Mouse (Mus musculus): ENCODE measurements at regions not wholly inside any gene's neighbourhood (a gene's known extent, or its start where the extent isn't known, plus 50 kb on each side); places are given as distances from the start of the nearest gene placed in this dataset.

DNA sequence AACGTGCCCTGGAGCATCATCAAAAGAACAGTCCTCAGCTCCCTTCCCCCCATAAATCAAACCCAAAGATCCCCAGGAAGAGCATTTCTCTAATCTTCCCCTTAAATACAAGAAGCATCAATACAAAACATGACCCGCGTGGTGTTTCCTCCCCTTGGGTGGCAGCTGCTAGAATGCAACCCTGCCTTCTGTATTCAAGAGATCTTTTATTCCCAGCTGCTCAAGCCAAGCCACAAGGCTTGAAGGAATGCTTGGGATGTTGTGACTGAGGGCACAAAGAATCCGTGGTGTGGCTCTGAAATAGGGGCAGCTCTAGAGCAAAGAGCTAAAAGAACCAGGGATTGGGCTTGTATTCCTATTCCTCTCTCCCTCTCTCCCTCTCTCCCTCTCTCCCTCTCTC is 163.6 kb downstream of the Tmx1 start:
- Histone ChIP-seq H3K9me3 (0 out of 2 replicates have a peak, but pooled peaks cover 3% of the 10 kb centered on the region), H3K4me2 (replicated peaks) (no peak overlapping the region), H3K36me3 (no peaks in the 10 kb centered on the region), H3K27ac (no peak overlapping the region), H3K27me3 (replicated peaks) (no peaks in the 10 kb centered on the region), H3K4me3 (no peak overlapping the region), H3K9ac (no peak overlapping the region), H3K4me1 (0 out of 2 replicates have a peak, but pooled peaks cover 4% of the 10 kb centered on the region)
- WGBS = 36% methylated on average over 4 of the region's 4 CpGs
- no peak for ATAC-seq (ENCODE audit: low FRiP score, low read depth)

DNA sequence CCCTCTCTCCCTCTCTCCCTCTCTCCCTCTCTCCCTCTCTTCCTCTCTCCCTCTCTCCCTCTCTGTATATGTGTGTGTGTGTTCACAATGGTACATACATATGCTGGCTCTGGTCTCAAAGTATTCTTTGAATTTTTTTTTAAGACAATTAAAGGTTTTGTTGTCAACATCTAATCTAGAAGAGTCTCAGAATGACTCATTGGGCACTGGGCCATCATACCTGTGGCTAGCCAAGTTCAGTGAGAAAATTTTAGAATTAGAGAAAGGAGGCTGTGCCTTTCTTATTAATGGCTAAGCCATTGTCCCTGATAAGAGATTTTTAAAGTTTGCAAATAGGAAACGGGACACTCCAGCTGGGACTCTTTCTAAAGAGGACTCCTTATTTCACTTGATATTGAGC is 164.1 kb downstream of the Tmx1 start:
- 90% methylated on average over 1 of the region's 1 CpGs for WGBS
- no peaks in the 10 kb centered on the region for H3K27me3 ChIP-seq (replicated peaks)
- 0 out of 2 replicates have a peak, but pooled peaks cover 3% of the 10 kb centered on the region for H3K9me3 ChIP-seq
- no peak overlapping the region for H3K4me3 ChIP-seq
- H3K27ac ChIP-seq = no peak overlapping the region
- H3K9ac ChIP-seq = no peak overlapping the region
- H3K4me1 ChIP-seq = 0 out of 2 replicates have a peak, but pooled peaks cover 4% of the 10 kb centered on the region
- no peak overlapping the region for H3K4me2 ChIP-seq (replicated peaks)
- no peak for ATAC-seq (ENCODE audit: low FRiP score, low read depth)
- no peaks in the 10 kb centered on the region for H3K36me3 ChIP-seq

DNA sequence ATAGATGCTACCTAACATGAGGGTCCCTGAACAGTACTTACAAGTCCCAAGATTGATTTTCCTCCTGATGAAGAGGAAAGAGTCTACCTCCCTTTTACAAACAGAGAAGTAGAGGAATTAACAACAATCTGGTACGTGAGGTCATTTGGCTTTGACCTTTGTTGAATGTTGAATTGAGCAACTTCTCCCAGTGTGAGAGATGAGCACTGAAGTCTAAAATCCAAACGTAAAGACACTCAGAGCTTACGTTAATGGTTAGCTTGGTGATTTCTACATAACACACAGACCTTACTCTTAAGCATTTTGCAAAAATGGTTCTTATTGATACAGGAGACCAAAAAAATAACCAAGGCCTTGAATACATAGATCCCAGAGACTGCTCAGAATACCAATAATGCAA is 165.1 kb downstream of the Tmx1 start:
- no peak for ATAC-seq (ENCODE audit: low FRiP score, low read depth)
- Histone ChIP-seq H3K27me3 (replicated peaks) (no peaks in the 10 kb centered on the region), H3K4me1 (0 out of 2 replicates have a peak, but pooled peaks cover 4% of the 10 kb centered on the region), H3K27ac (no peak overlapping the region), H3K4me3 (no peak overlapping the region), H3K36me3 (no peaks in the 10 kb centered on the region), H3K4me2 (replicated peaks) (no peak overlapping the region), H3K9me3 (0 out of 2 replicates have a peak, but pooled peaks cover 3% of the 10 kb centered on the region), H3K9ac (no peak overlapping the region)
- WGBS = 82% methylated on average over 3 of the region's 3 CpGs

DNA sequence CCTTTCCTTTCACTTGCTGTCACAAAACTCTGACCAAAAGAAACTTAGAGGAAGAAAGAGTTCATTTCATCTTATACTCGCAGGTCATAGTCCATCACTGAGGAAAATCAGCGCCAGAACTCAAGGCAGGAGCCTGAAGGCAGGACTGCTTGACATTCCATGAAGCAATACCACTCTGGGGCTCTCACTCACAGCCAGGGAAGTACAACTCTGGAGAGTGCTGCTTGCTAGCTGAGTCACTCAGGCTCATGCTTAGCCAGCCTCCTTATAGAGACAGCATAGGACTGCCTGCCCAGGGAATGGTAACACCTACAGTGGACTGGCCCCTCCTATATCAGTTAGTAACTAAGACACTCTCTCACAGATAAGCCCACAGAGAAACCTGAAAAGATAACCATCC is 166.5 kb downstream of the Tmx1 start:
- Histone ChIP-seq H3K4me1 (0 out of 2 replicates have a peak, but pooled peaks cover 4% of the 10 kb centered on the region), H3K4me3 (no peak overlapping the region), H3K27ac (no peak overlapping the region), H3K36me3 (no peaks in the 10 kb centered on the region), H3K27me3 (replicated peaks) (no peaks in the 10 kb centered on the region), H3K9ac (no peak overlapping the region), H3K9me3 (0 out of 2 replicates have a peak, but pooled peaks cover 3% of the 10 kb centered on the region), H3K4me2 (replicated peaks) (no peak overlapping the region)
- WGBS = 91% methylated on average over 2 of the region's 2 CpGs
- ATAC-seq (ENCODE audit: low FRiP score, low read depth) = no peak

DNA sequence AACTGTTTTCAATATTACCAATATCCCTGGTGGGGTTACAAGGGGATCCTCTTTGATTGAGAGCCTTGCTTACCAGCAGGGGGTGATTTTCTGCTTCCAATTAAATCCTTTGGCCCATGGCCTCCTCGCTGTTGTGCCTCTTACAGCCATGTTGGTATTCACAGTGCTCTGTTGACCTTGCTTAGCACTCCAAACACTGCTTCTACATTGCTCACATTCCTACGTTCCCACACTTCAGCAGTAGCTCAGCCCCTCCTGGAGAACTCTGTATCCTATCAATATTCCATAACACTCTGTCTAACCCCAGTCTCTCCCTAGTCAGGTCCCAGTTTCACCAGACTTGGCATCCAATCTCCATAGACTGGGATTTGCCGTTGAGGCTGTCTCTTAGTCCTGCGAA is 169.1 kb downstream of the Tmx1 start:
- WGBS = 71% methylated on average over 4 of the region's 4 CpGs
- H3K4me2 ChIP-seq (replicated peaks) = no peak overlapping the region
- no peaks in the 10 kb centered on the region for H3K27me3 ChIP-seq (replicated peaks)
- ATAC-seq (ENCODE audit: low FRiP score, low read depth) = no peak
- H3K4me3 ChIP-seq = no peak overlapping the region
- 0 out of 2 replicates have a peak, but pooled peaks cover 3% of the 10 kb centered on the region for H3K9me3 ChIP-seq
- H3K9ac ChIP-seq = no peak overlapping the region
- H3K4me1 ChIP-seq = no peaks in the 10 kb centered on the region
- H3K36me3 ChIP-seq = no peaks in the 10 kb centered on the region
- H3K27ac ChIP-seq = no peak overlapping the region

DNA sequence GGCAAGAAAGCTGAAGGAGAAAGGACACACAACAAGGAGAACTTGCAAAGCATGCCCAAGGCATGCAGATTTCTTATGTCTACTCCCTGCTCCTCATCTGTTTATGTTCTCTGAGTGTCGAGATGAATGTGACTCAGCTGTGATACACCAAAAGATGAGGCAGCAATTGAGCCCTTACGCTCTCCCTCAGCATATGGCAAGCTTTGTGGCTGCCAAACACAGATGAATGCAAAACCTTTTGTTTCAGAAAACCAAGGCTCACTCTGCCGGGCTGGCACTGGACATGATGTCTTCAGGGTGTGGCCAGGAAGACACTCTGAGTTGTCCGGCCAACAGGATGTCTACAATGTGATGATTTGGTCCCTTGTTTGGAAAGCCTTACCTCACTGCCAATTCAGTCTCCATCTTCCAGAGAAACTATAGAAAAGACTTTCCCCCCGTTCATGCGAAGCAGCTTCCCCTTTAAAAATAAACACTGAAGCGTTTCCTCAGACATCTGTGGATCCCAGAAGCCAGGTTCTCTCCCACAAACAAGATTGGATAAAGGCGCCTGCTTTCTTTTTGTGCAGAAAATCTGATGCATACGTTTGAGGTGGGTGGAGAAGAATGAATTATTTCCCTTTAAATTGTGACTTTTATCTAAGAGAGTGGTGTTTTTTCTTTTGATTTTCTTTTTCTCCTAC is 171.5 kb downstream of the Tmx1 start:
- Histone ChIP-seq H3K4me3 (no peak overlapping the region), H3K4me1 (no peaks in the 10 kb centered on the region), H3K36me3 (no peaks in the 10 kb centered on the region), H3K9me3 (0 out of 2 replicates have a peak, but pooled peaks cover 1% of the 10 kb centered on the region), H3K9ac (no peak overlapping the region), H3K4me2 (replicated peaks) (no peak overlapping the region), H3K27me3 (replicated peaks) (no peaks in the 10 kb centered on the region), H3K27ac (no peak overlapping the region)
- no peak for ATAC-seq (ENCODE audit: low FRiP score, low read depth)
- WGBS = 75% methylated on average over 9 of the region's 9 CpGs

DNA sequence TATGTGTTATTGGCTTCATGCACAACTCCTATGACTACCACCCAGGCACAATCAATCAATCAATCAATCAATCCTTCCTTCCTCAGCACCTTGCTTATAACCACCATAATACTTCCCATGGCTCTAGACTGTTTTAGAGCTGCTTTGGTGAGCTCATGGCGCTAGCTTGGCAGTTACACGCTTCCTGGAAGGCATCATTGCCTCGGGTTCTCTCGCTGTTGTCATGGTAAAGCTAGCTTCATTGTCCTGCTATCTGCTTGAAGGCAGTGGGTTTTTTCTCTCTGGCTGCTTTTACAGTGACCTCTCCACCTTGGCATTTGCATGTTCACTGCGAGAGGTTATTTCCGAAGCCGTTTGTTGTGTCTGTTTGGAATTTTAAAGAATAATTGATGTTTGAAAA is 174.7 kb downstream of the Tmx1 start:
- Histone ChIP-seq H3K27ac (no peak overlapping the region), H3K36me3 (no peaks in the 10 kb centered on the region), H3K4me3 (no peak overlapping the region), H3K27me3 (replicated peaks) (no peaks in the 10 kb centered on the region), H3K9ac (no peak overlapping the region), H3K9me3 (no peaks in the 10 kb centered on the region), H3K4me1 (no peaks in the 10 kb centered on the region), H3K4me2 (replicated peaks) (no peak overlapping the region)
- no peak for ATAC-seq (ENCODE audit: low FRiP score, low read depth)
- WGBS = 57% methylated on average over 7 of the region's 7 CpGs

DNA sequence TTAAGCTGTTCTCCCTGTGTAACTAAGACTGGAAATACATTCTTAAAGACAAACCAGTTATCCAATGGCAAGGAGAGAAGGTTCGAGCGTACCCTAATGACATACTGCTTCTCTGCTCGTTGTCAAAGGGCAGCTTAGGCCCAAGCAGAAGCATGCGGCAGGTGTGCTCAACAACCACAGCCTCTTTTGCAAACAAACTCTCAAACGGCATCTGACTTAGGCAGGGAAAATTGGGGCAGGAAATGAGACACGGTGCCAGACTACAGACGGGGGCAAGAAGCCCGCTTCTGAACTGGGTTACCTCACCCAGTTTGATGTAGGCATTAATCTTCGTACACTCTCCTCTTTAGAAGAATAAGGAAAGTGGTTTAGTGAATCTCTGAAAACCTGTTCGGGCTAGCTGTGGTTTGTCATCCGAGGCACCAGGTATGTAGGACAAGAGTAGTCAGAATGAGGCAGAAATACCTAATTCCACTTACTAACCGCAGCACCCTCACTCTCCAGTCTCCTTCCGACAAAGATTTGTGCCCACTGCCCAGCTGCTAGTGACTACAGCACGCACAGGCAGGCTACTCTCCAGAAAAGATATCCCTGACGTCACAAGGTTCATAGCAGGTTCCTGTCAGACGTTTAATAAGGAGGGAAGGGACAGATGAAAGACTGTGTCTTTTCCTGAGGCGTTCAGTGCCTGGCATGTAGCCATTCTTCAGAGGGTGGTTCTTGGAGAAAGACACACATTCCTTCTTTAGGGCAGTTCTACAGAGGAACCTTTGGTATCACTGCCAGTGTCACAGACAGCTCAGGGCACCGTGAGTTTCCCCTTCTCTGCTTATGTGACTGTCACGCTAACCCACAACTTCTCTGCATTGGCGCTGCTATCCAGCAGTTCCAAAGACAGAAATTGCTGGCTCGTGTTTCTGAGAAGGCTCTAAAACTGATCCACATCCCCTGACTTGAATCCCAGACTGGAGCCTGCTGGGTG is 175.8 kb downstream of the Tmx1 start:
- Histone ChIP-seq H3K4me2 (replicated peaks) (no peak overlapping the region), H3K27ac (no peak overlapping the region)
- 84% methylated on average over 21 of the region's 21 CpGs for WGBS

DNA sequence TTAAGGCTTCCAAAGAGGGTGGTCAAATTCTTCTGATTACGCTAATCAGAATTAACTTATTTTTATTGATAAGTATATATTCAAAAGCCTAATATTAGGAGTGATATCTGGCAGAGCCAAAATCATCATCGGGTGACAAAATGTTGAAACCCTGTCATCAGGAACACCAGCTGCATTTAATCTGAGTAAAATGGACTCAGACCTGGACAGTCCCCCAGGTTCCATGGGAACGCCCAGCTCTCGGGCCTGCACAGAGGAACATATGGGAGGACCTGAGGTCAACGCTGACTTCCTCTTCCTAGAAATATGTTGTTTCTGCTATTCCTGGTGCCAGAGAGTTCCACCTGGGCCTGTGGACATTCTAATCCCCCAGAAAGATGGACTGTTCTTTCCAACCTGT is 176.5 kb downstream of the Tmx1 start:
- Histone ChIP-seq H3K27me3 (replicated peaks) (no peaks in the 10 kb centered on the region), H3K9ac (no peak overlapping the region), H3K4me2 (replicated peaks) (no peak overlapping the region), H3K4me1 (no peaks in the 10 kb centered on the region), H3K4me3 (no peak overlapping the region), H3K27ac (no peak overlapping the region), H3K36me3 (no peaks in the 10 kb centered on the region), H3K9me3 (no peaks in the 10 kb centered on the region)
- 90% methylated on average over 5 of the region's 5 CpGs for WGBS
- no peak for ATAC-seq (ENCODE audit: low FRiP score, low read depth)

More for the DNA sequence above, 175.8 kb downstream of the Tmx1 start:
- Histone ChIP-seq H3K4me3 (no peak overlapping the region), H3K27me3 (replicated peaks) (no peaks in the 10 kb centered on the region), H3K9me3 (no peaks in the 10 kb centered on the region), H3K4me1 (no peaks in the 10 kb centered on the region), H3K36me3 (no peaks in the 10 kb centered on the region), H3K9ac (no peak overlapping the region)
- ATAC-seq (ENCODE audit: low FRiP score, low read depth) = no peak

DNA sequence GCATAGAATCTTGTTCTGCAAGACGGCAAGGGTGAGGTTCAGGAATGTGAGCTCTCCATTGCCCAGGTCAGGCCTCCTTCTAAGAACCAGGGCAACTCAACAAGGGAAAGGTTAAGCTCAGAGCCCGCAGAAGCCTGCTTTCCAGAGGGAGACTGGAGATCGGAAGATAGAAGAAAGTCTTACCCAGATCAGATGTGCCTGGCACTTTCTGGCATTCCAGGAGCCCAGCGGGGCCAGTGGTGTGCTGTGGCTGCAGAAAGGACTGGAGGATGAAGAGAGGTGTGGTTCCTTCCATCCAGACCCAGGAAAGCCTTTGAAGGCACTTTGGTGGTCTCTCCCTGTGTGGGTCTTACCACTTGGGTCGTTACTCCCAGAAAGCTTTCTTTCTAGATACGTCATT is 178.4 kb downstream of the Tmx1 start:
- Histone ChIP-seq H3K4me2 (replicated peaks) (no peak overlapping the region), H3K9ac (no peak overlapping the region), H3K27ac (no peak overlapping the region), H3K9me3 (no peaks in the 10 kb centered on the region), H3K4me3 (no peak overlapping the region), H3K27me3 (replicated peaks) (no peaks in the 10 kb centered on the region), H3K4me1 (no peaks in the 10 kb centered on the region), H3K36me3 (no peaks in the 10 kb centered on the region)
- 79% methylated on average over 6 of the region's 6 CpGs for WGBS
- no peak for ATAC-seq (ENCODE audit: low FRiP score, low read depth)

DNA sequence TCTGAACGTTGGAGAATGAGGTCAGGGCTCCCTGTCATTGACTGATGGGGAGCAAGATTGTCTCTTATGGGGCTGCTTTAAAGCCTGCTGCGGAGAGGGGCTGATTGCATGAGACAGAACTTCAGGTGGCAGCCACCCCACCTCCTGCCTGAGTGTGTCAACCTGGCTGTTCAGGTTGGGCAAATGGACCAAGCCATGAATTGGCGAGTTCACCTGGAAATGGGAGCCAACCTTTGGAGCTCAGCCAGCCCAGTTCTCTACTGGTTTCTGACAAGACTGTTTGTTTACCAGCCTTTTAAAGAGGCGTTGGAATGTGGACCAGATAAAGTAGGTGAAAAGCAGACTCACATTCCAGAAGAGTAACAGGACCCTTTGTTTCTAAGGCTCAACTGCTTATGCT is 180.3 kb downstream of the Tmx1 start:
- Histone ChIP-seq H3K27me3 (replicated peaks) (no peaks in the 10 kb centered on the region), H3K9me3 (no peaks in the 10 kb centered on the region), H3K4me1 (no peaks in the 10 kb centered on the region), H3K9ac (no peak overlapping the region), H3K36me3 (no peaks in the 10 kb centered on the region), H3K4me3 (no peak overlapping the region), H3K4me2 (replicated peaks) (no peak overlapping the region), H3K27ac (no peak overlapping the region)
- 62% methylated on average over 4 of the region's 4 CpGs for WGBS
- no peak for ATAC-seq (ENCODE audit: low FRiP score, low read depth)

DNA sequence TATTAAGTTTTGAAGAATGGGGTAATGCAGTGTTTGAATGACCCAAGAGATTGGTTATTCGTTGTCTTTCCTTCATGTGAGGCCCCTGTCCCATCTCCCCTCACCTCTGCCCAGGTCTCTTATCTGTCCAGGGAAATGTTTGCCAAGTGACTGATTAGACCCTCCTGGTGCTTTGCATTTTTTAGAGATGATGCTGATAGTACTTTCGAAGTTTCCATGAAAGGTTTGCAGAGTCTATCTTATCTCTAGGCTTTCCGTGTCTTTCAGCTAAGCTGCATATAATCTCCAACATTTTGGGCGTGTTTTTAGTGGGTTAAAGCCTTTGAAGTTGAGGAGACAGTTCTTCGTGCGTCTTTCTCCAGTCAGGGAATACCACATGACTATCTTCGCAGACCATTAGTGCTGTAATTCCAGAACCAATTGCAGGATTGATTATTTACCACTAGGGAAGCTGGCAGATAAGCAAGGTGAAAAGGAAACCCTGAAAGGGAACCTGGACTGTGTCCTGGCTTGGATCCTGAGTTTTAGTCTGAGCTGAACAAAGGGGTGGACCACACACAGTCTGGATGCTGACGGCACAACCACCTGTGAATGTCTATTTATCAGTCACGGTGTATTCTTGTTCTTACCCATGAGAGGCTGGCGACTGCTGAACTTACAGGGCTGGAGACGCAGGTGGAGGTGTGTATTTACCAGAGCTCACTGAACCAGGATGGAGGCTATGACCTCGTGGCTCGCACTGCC is 180.9 kb downstream of the Tmx1 start:
- Histone ChIP-seq H3K4me1 (no peaks in the 10 kb centered on the region), H3K27ac (no peak overlapping the region), H3K9ac (no peak overlapping the region), H3K4me2 (replicated peaks) (no peak overlapping the region), H3K9me3 (no peaks in the 10 kb centered on the region), H3K4me3 (no peak overlapping the region), H3K36me3 (no peaks in the 10 kb centered on the region), H3K27me3 (replicated peaks) (no peaks in the 10 kb centered on the region)
- 60% methylated on average over 13 of the region's 13 CpGs for WGBS
- no peak for ATAC-seq (ENCODE audit: low FRiP score, low read depth)
